Mouse (Mus musculus) left cerebral cortex, adult 6 months (tissue): ENCODE measurements around the gene Tom1l2. TPM values are rescaled to one million over a fixed set of nuclear protein-coding genes. Genes with fewer than 3 reads are reported as not detected.

Experiments
- long read RNA-seq, 2 experiments: library from polyadenylated mRNA; unstranded; transcript quantifications; one replicate each; pipeline ENCODE4 v2.0.0; 2019 to 2020
- polyA plus RNA-seq: library from polyadenylated mRNA; unstranded; fragments of <200 nt; fragmentation: Nextera tagmentation; gene quantifications from 2 replicates; pipeline ENCODE4 v1.2.3, GENCODE M21; 2021

The Tom1l2 gene
- polyA plus RNA-seq, result 67.3 and 75.3 TPM in 2 replicates
- long read RNA-seq, experiment 1, full-length matches to known transcripts, result 209 of 437 reads
- long read RNA-seq, experiment 1, partial matches to known transcripts, result 21 of 437 reads
- long read RNA-seq, experiment 1, other reads (novel, unspliced or antisense), result 207 of 437 reads
- long read RNA-seq, experiment 2, full-length matches to known transcripts, result 6 of 70 reads
- long read RNA-seq, experiment 2, partial matches to known transcripts, result 4 of 70 reads
- long read RNA-seq, experiment 2, other reads (novel, unspliced or antisense), result 60 of 70 reads

DNA sequence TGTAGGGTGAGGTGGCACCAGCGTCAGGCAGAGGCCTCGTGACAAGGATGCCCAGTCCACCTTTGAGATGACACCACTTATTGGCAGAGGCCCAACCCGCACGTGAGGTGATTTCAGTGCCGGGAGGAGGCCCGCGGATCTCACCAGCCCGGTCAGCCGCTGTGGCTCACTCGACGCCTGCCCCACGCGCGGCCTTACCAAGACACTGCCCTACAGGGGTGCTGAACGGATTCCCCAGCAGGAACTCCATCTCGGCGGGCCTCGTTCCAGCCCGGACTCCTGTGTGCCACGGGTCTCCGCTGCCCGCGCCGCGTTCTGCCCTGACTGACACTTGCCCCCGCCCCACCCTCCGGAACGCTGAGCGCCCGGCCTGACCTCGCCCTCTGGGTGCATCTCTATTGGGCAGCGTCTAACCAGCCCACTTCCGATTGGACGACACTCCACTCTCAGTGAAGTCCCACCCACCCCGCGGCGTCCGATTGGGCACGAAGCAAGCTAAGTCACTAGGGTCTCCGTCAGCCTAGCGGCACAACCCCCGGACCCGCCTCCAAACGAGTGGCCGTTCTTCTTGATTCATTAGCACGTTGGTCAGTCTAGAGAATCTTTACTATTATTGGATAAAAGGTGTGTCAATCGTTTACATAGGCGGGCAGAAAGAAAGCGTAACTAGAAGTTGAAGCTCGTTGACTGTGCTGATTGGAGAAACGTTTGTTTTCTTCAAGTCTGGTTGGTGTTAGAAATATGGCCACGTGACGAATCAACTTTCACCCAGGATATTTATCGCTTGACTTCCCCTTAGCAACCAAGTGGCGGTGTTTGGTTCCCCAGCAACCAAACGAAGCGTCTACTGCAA lies at the start of gene Tom1l2, which contains the start of gene Drc3:
Gene Tom1l2, minus strand, starts transcription at position 347 of the 853 bp plus-strand sequence.
Gene Drc3, plus strand, starts transcription at position 771 of the 853 bp plus-strand sequence.

DNA sequence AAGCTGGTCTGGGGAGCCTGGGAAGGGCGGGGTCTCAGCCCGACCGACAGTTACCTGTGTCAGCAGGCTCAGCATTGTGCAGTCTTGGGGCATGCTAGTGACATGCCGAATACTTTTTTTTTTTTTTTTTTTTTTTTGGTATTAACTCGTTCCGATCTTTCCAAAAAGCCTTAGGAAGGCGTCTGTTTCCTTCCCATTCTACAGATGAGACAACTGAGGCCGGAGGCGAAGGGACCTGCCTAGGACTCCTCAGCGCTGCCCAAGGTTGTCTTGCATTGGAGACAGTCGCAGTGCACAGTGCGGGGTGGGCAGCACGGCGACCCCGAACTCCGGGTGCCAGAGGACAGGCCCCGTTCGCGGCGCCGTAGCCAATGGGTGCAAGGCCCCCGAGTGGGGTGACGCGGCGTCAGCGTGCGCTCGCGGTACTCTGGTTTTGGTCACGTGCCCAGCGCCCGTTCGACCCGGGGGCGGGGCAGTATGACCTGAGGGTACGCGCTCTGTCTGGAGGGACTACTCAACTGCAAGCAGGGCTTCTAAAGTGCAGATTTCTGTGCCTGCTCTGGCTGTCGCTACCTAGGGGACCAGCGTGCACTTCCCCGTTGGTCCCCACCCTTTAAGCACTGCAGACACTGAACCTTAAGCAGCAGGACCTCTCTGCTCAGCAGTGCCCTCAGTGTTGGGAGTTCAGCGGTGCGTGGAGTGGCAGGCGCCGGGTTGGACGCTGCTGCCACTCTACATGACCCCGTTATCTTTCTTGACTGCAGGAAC lies 130.1 kb downstream of the Tom1l2 start, which contains the start of gene Srebf1:
Gene Srebf1, minus strand, starts transcription at position 113 of the 768 bp plus-strand sequence.

Other genes with a start within 250 kb of the Tom1l2 start
- 19.7 and 42.3 TPM in 2 replicates for gene Rai1, start 247.9 kb downstream of the Tom1l2 start, polyA plus RNA-seq
- gene Srebf1, start 130.3 kb downstream of the Tom1l2 start, polyA plus RNA-seq, result 11.2 and 13.3 TPM in 2 replicates
- gene Drc3, start 424 bp upstream of the Tom1l2 start, polyA plus RNA-seq, result 7.1 and 9.7 TPM in 2 replicates
- 43.7 and 47.2 TPM in 2 replicates for gene Gid4, start 64.2 kb upstream of the Tom1l2 start, polyA plus RNA-seq
- gene Atpaf2, start 65.6 kb upstream of the Tom1l2 start, polyA plus RNA-seq, result 22.6 and 30.2 TPM in 2 replicates
- 54.6 and 57.6 TPM in 2 replicates for gene Drg2, start 101.7 kb upstream of the Tom1l2 start, polyA plus RNA-seq
- 0.04 TPM in 1 of 2 replicates, not detected in the other for gene Myo15, start 116.4 kb upstream of the Tom1l2 start, polyA plus RNA-seq
- 25.8 and 28.9 TPM in 2 replicates for gene Alkbh5, start 183.5 kb upstream of the Tom1l2 start, polyA plus RNA-seq